Mouse (Mus musculus) CD4-positive, CD25-positive, alpha-beta regulatory T cell (primary cell): ENCODE measurements around the gene Ap1ar. TPM values are rescaled to one million over a fixed set of nuclear protein-coding genes. Genes with fewer than 3 reads are reported as not detected.

ENCODE experiments used
- polyA plus RNA-seq: library from polyadenylated mRNA; unstranded; fragments of 100-300 nt; shearing (Covaris generic); gene quantifications from one replicate; pipeline ENCODE4 v1.2.1, GENCODE M21; 2017

The Ap1ar gene
- 69.0 TPM for polyA plus RNA-seq

GRCm38 (mm10) chr3:127837154-127837865, at the start of gene Ap1ar:
Gene Ap1ar, minus strand, starts transcription at chr3:127837523.

DNA sequence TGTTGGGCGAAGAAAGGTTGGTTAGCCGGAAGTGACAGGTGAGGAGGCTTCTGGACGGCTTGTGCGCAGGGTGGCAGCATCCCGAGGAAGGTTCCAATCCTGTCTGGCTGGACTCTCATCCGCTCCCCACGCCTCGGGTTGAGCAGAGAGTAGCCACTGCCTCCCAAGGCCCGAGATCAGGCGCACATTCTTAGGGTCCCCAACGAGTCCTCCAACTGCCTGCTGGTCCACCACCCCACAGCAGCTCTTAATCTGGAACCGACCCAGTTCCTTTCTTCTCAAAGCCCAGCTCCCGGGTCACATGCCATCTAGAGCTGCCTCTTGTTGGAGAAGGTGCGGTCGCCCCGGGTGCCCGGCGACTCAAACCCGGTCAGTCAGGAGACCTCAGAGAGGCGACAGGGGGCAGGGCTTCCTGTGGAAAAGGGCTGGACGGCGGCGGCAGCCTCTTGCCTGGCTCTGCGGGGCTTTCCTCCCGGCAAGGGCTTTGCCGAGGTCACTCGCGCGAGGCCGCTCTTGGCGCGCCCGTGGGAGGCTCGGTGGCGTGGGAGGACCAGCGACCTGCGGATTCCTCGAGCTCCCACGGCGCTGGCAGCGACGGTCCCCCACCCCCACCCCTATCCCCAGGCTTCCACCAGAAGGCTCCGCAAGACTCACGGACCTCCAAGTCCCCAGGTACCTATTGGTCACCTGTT, 47.7 kb downstream of the Ap1ar start, which contains the start of gene Tifa:
Gene Tifa (plus strand): TSS at position 306 of the 692 bp plus-strand sequence.

DNA sequence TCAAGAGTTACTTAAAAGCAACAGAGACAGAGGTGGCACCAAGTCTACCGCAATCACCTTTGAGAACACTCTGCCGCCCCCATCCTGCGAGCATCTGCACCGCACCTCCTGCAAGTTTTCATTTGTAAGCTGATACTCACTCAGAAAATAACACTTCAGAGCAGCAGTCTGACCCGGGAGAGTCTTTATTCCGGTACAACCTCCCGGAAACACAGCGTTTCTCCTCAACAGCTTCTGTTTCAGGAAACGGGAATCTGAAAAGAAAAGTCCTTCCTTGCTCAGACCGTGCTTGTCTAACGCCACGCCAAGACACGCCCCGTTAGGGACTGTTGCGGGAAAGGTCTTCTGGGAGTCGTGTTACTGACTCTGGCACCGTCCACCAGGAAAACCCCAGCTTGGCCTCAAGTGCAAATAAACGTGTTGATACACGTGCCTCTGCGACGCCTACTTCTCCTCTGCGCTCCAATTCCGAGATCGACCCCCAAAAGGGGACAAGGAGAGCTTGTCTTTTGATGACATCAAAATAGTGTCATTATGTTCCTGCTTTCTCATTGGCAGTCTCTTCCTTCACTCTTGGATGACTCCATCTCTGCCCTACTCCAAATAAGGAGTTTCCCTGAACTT, 57.2 kb downstream of the Ap1ar start, which contains the start of gene Alpk1:
Gene Alpk1 (minus strand): TSS at position 507 of the 624 bp plus-strand sequence.

Other genes with a start within 250 kb of the Ap1ar start
- gene Neurog2, start 204.4 kb downstream of the Ap1ar start, polyA plus RNA-seq = not detected
- 1.3 TPM for gene Alpk1, start 57.0 kb downstream of the Ap1ar start, polyA plus RNA-seq
- gene Tifa, start 47.7 kb downstream of the Ap1ar start, polyA plus RNA-seq = 0.29 TPM
- 22.6 TPM for gene Fam241a, start 58.8 kb upstream of the Ap1ar start, polyA plus RNA-seq